Mouse (Mus musculus) right cerebral cortex, postnatal 14 days (tissue): ENCODE measurements at regions not wholly inside any gene's neighbourhood (a gene's known extent, or its start where the extent isn't known, plus 50 kb on each side); places are given as distances from the start of the nearest gene placed in this dataset.

Source experiments
- DNase-seq: peaks from one replicate; pipeline ENCODE4 v3.0.0; 2022

GRCm38 (mm10) chr10:45763160-45763955, 185.7 kb downstream of the Hace1 start:
- no peak for DNase-seq

DNA sequence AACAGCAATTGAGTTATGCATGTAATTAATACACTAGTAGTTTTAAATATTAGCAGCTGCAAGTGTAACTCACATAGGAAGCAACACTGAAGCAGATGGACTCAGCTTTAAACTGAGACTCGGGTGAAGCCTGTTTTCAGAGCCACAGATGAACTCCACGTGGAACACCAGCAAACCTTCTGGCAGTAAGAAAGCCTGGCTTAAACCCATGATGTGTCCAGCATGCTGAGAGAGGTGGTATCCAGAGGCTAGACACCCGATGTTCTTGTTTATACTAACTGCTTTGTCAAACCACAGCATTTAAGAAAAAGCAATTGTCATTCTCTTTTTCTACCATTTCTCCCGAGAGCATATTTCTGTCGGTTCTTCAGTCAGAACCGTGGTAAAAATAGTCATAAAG, 202.1 kb downstream of the Hace1 start:
- DNase-seq = no peak

GRCm38 (mm10) chr10:45783026-45783425, 205.4 kb downstream of the Hace1 start:
- no peak for DNase-seq

DNA sequence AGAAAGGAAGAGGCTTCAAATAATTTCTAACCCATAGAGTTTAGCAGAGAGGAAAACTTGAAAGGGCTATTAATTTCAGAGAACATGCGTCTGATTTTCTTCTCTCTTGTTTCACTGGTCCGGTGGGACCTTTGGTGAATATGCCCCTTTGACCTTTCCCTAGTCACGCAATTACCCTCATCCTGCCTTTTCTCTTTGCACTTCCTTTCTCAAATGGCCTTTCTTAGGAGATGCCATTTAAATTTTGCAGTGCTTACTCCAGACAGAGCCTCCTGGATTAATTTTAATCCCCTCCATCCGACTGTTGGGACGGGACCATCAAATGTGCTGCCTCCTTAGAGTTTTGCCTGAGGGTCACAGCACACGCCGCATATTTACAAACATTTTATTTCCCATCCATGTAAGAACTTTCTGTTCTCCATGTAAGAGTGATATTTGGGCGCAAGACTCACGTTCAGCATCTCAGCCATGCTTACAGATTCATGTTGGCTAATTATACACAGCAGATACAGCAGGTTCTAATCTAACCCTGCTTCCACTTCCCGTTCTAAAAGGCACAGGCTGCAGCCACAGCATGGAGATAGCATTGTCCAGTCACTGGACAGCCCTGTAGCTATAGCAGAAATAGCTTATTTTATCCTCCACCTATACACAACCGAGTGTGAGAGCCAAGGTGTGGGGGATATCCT, 206.0 kb downstream of the Hace1 start:
- no peak for DNase-seq

DNA sequence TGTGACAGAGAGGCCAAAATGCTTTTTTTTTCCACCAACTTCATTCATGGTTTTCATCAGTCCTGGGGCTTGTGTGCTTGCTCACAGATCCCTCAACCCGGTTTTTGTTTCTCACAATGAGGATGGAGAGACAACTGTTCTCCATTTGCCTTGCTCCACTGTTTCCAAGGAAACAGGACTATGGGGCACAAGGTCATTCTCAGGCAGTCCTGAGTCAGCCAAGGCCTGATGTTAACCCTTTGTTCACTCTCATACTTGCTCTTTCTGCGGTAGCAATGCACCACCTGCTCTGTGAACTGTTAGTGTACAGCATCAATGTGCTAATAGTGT, 206.5 kb downstream of the Hace1 start:
- no peak for DNase-seq

- no peak for DNase-seq
Observed at GRCm38 (mm10) chr10:45784575-45784974, 206.9 kb downstream of the Hace1 start.

GRCm38 (mm10) chr10:45788356-45788755, 210.7 kb downstream of the Hace1 start:
- no peak for DNase-seq

- no peak for DNase-seq
Observed at GRCm38 (mm10) chr10:45795582-45795981, 218.0 kb downstream of the Hace1 start.

GRCm38 (mm10) chr10:45800070-45800851, 222.6 kb downstream of the Hace1 start:
- DNase-seq = peak; percentile 67

GRCm38 (mm10) chr10:45801463-45801862, 223.8 kb downstream of the Hace1 start:
- DNase-seq = no peak

DNA sequence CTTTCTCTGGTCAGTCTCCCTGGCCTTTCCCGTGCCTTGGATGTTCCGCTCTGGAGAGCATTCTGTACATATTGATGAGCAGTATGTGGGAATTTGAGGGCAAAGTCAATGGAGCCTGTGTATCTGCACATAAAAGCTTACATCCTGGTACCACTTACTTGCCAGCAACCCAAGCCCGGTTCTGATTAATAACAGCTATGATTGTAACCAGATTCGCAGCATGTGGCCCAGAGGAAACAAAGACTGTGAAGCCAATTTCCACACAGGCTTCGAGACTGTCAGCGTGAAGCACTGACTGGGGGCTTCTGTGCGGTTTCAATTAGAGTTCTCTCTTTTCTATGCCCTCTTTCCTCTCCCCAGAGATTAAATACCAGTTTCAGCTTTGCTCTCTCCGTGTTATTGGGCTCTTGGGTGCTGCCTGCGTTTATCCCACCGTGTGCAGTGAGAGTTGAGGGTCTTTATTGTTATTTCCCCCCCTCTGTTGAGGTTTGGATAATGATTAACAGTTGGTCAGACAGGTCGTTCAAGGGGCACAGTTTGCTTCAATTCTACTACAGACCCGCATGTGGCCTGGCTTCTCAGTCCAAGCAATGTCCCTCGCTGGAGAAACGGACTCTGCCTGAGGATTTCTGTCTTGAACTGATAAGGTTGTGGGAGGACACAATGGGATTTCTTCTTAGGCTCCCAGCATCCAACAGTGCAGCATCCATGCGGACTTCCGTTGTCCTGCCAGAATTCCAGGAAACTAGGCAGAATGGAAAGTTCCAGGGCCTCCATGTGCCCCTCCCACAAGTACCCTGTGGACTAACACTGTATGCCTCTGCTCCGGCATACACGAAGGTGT, 229.6 kb downstream of the Hace1 start:
- no peak for DNase-seq

GRCm38 (mm10) chr10:45811882-45812281, 234.3 kb downstream of the Hace1 start:
- DNase-seq = peak; percentile 61

- no peak for DNase-seq
Observed at GRCm38 (mm10) chr10:45813804-45814203, 236.2 kb downstream of the Hace1 start.

- DNase-seq = no peak
Observed at GRCm38 (mm10) chr10:45816679-45817078, 239.1 kb downstream of the Hace1 start.

DNA sequence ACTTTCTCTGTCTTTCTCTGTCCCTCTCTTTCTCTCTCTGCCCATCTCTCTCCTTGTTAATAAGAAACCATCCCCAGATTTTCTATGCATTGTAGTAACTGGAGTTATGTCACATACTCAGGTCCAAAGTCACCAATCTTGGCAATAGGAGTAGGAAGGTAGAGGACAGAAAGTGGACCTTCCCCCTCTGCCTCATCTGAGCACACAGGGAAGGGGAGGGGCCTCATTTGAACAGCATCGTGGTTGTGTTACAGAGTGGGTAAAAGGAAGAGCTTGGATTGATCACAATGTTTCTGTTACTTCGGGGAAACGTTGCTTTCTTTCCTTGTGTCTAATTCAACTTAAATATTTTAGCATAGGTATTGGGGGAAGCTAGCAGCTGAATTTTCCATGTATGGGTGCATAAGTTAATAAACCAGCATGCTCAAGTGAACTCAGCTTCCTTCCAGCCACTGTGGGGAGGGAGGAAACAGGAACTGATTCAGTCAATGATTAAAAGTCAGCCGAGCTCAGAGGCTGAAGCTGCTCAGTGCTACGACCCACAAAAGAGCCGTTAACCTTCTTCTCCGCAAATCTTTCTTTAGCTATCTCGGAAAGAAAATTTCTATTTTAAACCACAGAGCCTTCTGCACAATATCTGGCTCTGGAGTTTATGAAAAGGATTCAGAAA, 243.5 kb downstream of the Hace1 start:
- DNase-seq = no peak

GRCm38 (mm10) chr10:45822251-45822650, 244.6 kb downstream of the Hace1 start:
- DNase-seq = no peak

GRCm38 (mm10) chr10:45823612-45824011, 246.0 kb downstream of the Hace1 start:
- no peak for DNase-seq

DNA sequence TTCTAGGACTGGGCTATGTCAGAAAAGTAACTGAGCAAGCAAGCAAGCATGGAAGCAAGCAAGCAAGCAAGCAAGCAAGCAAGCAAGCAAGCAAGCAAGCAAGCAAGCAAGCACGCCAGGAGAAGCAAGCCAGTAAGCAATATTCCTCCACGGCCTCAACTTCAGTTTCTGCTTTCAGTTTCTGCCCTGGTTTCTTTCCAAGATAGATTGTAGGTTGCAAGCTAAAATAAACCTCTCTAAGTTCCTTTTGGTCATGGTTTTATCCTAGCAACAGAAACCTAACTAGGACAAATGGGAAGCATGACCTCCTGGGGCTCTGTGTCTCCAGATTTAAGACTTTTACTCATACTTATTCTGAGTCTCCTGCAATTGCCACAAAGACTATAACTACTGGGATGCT, 271.0 kb downstream of the Hace1 start:
- DNase-seq = no peak

- DNase-seq = no peak
Observed at GRCm38 (mm10) chr10:45849841-45850240, 272.2 kb downstream of the Hace1 start.

DNA sequence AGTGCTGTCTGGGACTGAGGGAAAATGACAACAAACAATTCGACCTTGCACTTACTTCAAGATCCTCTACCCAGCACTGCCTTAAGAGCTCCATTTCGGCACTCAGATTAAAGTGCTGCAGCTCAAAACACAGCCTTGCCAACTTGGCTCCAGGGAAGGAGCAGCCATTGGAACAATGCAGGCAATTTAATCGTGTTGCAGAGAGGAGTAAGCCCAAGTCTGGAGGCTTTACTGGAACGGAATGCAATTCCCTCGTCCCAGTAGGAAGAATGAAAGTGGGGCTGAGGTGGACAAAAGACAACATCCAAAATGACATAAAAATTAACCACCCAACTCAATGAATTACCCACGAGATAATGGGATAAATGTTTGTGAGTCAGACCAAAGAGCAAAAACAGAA, 273.0 kb downstream of the Hace1 start:
- no peak for DNase-seq

DNA sequence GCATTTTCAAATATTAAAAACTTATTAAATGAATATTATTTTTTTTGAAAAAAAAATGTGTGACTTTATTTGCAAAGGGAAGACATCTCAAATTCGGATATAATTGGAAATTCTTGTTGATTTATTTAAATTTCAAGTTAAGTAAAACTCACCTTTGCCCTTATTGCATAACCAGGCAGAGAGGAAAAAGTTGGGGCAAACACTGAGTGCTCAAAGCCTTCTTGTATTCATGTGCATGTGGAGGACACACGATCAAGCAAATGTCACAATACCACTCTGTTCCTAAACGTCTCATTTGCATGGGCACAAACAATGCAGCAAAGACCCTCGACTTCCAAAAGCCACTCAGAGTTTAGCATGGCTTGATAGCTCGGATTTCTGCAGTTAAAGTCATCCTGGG, 275.1 kb downstream of the Hace1 start:
- DNase-seq = no peak

DNA sequence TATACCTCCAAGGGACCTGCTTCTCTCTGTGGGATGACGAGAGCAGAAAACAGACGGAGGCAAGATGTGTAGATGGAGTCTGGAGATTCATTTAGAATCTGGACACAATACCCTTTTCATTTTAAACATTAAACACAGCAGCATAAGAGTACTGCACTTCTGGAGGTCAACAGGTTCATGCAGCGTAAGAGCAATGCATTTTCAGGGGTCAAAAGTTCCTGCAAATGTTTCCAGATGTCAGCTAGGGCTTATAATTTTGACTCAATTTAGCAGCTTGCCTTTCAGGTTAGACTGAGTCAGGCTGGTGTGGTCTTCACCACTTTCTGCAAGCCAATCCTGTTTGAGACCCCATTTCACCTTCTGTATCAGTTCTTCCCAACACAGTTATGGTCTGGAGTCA, 277.9 kb downstream of the Hace1 start:
- DNase-seq = no peak
